10 mouse cellular contexts compared by ENCODE assay signal in genomic region chrX:7854578-7854977, GRCm38 (mm10). TPM values are rescaled to one million over a fixed set of nuclear protein-coding genes. Genes with fewer than 3 reads are reported as not detected.
A peak's percentile ranks its signal among the peaks of the same experiment; 100 is the strongest.
DNase-seq lines count a peak whose midpoint lies in the region; ATAC-seq and TF ChIP-seq lines count a peak whose summit lies in the region.
"Had no signal": no experiment of that assay in that cellular context is flagged by ENCODE, and none has a peak within 500 bp of the region (broad histone marks: within the 10 kb centered on the region; RNA-seq: fewer than 3 reads in every experiment).

No protein-coding gene starts in this region.

- ATAC-seq in heart, postnatal 0 days (ENCODE audit: insufficient read depth, low read depth) = no peak
- no peak for ATAC-seq in heart, embryonic 11.5 days (replicated peaks; ENCODE audit: insufficient number of reproducible peaks, low FRiP score, low TSS enrichment)

- TF ChIP-seq EP300 in heart, postnatal 0 days (IDR thresholded peaks at IDR 0.05; ENCODE audit: low read depth) = no peak

- H3K27ac ChIP-seq in heart, postnatal 0 days (ENCODE audit: low read depth) = no peak overlapping the region
- H3K27ac ChIP-seq in heart, embryonic 11.5 days (ENCODE audit: low read depth, low read length) = no peak overlapping the region
- H3K27ac ChIP-seq: embryonic facial prominence, embryonic 13.5 days; liver, embryonic 15.5 days had no signal

- intact Hi-C loops in left cerebral cortex, postnatal 25 days (cut with DNase I) = no loop called here

- no peaks in the 10 kb centered on the region for H3K9me3 ChIP-seq in heart, postnatal 0 days (replicated peaks; ENCODE audit: control insufficient read depth, low read length)
- no peaks in the 10 kb centered on the region for H3K9me3 ChIP-seq in heart, embryonic 11.5 days (replicated peaks; ENCODE audit: control insufficient read depth, low read length)
- H3K9me3 ChIP-seq: embryonic facial prominence, embryonic 13.5 days; liver, embryonic 15.5 days had no signal

- no peaks in the 10 kb centered on the region for H3K36me3 ChIP-seq in heart, postnatal 0 days (replicated peaks; ENCODE audit: control insufficient read depth, insufficient read depth, low read length)
- H3K36me3 ChIP-seq in heart, embryonic 11.5 days (ENCODE audit: control insufficient read depth, insufficient read depth, low read length) = no peaks in the 10 kb centered on the region

- no peak overlapping the region for H3K4me3 ChIP-seq in heart, postnatal 0 days (ENCODE audit: low read depth, low read length)
- no peak overlapping the region for H3K4me3 ChIP-seq in heart, embryonic 11.5 days (ENCODE audit: low read depth, low read length)
- H3K4me3 ChIP-seq: embryonic facial prominence, embryonic 13.5 days; liver, embryonic 15.5 days had no signal

- H3K4me2 ChIP-seq in heart, postnatal 0 days (ENCODE audit: low read depth, low read length) = no peak overlapping the region
- H3K4me2 ChIP-seq in heart, embryonic 11.5 days = no peak overlapping the region
- H3K4me2 ChIP-seq: embryonic facial prominence, embryonic 13.5 days; liver, embryonic 15.5 days had no signal

- H3K4me1 ChIP-seq in heart, postnatal 0 days (ENCODE audit: control insufficient read depth, insufficient read depth) = no peaks in the 10 kb centered on the region
- H3K4me1 ChIP-seq in heart, embryonic 11.5 days (ENCODE audit: control insufficient read depth, insufficient read depth, low read length) = no peaks in the 10 kb centered on the region
- H3K4me1 ChIP-seq: embryonic facial prominence, embryonic 13.5 days had no signal

- WGBS in heart, postnatal 0 days = 35% methylated on average over 2 of the region's 2 CpGs
- WGBS in heart, embryonic 11.5 days (ENCODE audit: insufficient replicate concordance) = 26% methylated on average over 2 of the region's 2 CpGs

- H3K9ac ChIP-seq in heart, postnatal 0 days (replicated peaks; ENCODE audit: low read depth, low read length) = no peak overlapping the region
- H3K9ac ChIP-seq in heart, embryonic 11.5 days (ENCODE audit: low read depth, low read length) = no peak overlapping the region
- H3K9ac ChIP-seq: embryonic facial prominence, embryonic 13.5 days; liver, embryonic 15.5 days had no signal

- no peak for DNase-seq in heart, postnatal 0 days (ENCODE audit: low spot score)
- DNase-seq in right cerebral cortex, adult 2 months (ENCODE audit: low spot score in 2 of 2) = peak; percentile 29 to 35
- no peak for DNase-seq in right cerebral cortex, postnatal 14 days
- DNase-seq in adrenal gland, postnatal 36 days = peak; percentile 45 to 62
- peak; percentile 20 to 42 for DNase-seq in left cerebral cortex, postnatal 25 days (ENCODE audit: low spot score in 2 of 2)
- DNase-seq in right cerebral cortex, postnatal 4 days = peak; percentile 22
- DNase-seq in neural tube, embryonic 10.5 days (ENCODE audit: extremely low spot score, low spot score) = no peak

- TF ChIP-seq CTCF in heart, postnatal 0 days (IDR thresholded peaks at IDR 0.05; ENCODE audit: low read depth) = peak; percentile 43

- H3K27me3 ChIP-seq in heart, postnatal 0 days (ENCODE audit: control insufficient read depth, insufficient read depth, low read length) = no peaks in the 10 kb centered on the region
- no peaks in the 10 kb centered on the region for H3K27me3 ChIP-seq in heart, embryonic 11.5 days (ENCODE audit: control insufficient read depth, insufficient read depth, low read length)
- H3K27me3 ChIP-seq: embryonic facial prominence, embryonic 13.5 days; liver, embryonic 15.5 days had no signal

RNA-seq across cellular contexts. Expression of gene Otud5, which starts 13.4 kb away (rescaled TPM):
- 25.7 and 38.0 TPM in 2 replicates for total RNA-seq in heart, postnatal 0 days (2014; rRNA removed; ENCODE audit: low replicate concordance)
- polyA plus RNA-seq in heart, postnatal 0 days (2015; fragmentation: Nextera tagmentation; extraction: Ambion mirVana) = 14.4 and 16.2 TPM in 2 replicates
- 22.9 and 23.7 TPM in 2 replicates for polyA plus RNA-seq in heart, embryonic 11.5 days (2014; fragmentation: Nextera tagmentation; extraction: Ambion mirVana)
- total RNA-seq in adrenal gland, postnatal 36 days (2021) = 10 to 100 TPM; 59.0 to 63.3 TPM
- 10 to 100 TPM; 74.8 to 83.2 TPM for total RNA-seq in left cerebral cortex, postnatal 25 days (2021)

RNA-seq across cellular contexts. Expression of gene Pim2, which starts 23.5 kb away (rescaled TPM):
- 3.1 and 15.9 TPM in 2 replicates for total RNA-seq in heart, postnatal 0 days (2014; rRNA removed; ENCODE audit: low replicate concordance)
- 2.3 and 2.4 TPM in 2 replicates for polyA plus RNA-seq in heart, postnatal 0 days (2015; fragmentation: Nextera tagmentation; extraction: Ambion mirVana)
- 5.2 and 5.7 TPM in 2 replicates for polyA plus RNA-seq in heart, embryonic 11.5 days (2014; fragmentation: Nextera tagmentation; extraction: Ambion mirVana)
- 1 to 10 TPM; 8.5 to 9.0 TPM for total RNA-seq in adrenal gland, postnatal 36 days (2021)
- total RNA-seq in left cerebral cortex, postnatal 25 days (2021) = 10 to 100 TPM; 55.3 to 57.3 TPM

RNA-seq across cellular contexts. Expression of gene Slc35a2, which starts 29.2 kb away (rescaled TPM):
- total RNA-seq in heart, postnatal 0 days (2014; rRNA removed; ENCODE audit: low replicate concordance) = 19.7 and 30.8 TPM in 2 replicates
- polyA plus RNA-seq in heart, postnatal 0 days (2015; fragmentation: Nextera tagmentation; extraction: Ambion mirVana) = 19.3 and 20.9 TPM in 2 replicates
- 16.9 and 19.1 TPM in 2 replicates for polyA plus RNA-seq in heart, embryonic 11.5 days (2014; fragmentation: Nextera tagmentation; extraction: Ambion mirVana)
- 10 to 100 TPM; 38.6 to 43.9 TPM for total RNA-seq in adrenal gland, postnatal 36 days (2021)
- 10 to 100 TPM; 46.6 to 47.4 TPM for total RNA-seq in left cerebral cortex, postnatal 25 days (2021)

RNA-seq across cellular contexts. Expression of gene Kcnd1, which starts 32.5 kb away (rescaled TPM):
- total RNA-seq in heart, postnatal 0 days (2014; rRNA removed; ENCODE audit: low replicate concordance) = 0.08 and 0.23 TPM in 2 replicates
- polyA plus RNA-seq in heart, postnatal 0 days (2015; fragmentation: Nextera tagmentation; extraction: Ambion mirVana) = 0.20 and 0.22 TPM in 2 replicates
- polyA plus RNA-seq in heart, embryonic 11.5 days (2014; fragmentation: Nextera tagmentation; extraction: Ambion mirVana) = 1.6 TPM in 2 replicates
- under 1 TPM; 0.49 to 0.89 TPM for total RNA-seq in adrenal gland, postnatal 36 days (2021)
- 1 to 10 TPM; 7.0 to 8.9 TPM for total RNA-seq in left cerebral cortex, postnatal 25 days (2021)

RNA-seq across cellular contexts. Expression of gene Pqbp1, which starts 44.5 kb away (rescaled TPM):
- total RNA-seq in heart, postnatal 0 days (2014; rRNA removed; ENCODE audit: low replicate concordance) = 44.5 and 63.0 TPM in 2 replicates
- 55.6 and 57.6 TPM in 2 replicates for polyA plus RNA-seq in heart, postnatal 0 days (2015; fragmentation: Nextera tagmentation; extraction: Ambion mirVana)
- polyA plus RNA-seq in heart, embryonic 11.5 days (2014; fragmentation: Nextera tagmentation; extraction: Ambion mirVana) = 81.0 and 88.2 TPM in 2 replicates
- 100 to 1,000 TPM; 120 to 121 TPM for total RNA-seq in adrenal gland, postnatal 36 days (2021)
- total RNA-seq in left cerebral cortex, postnatal 25 days (2021) = 10 to 100 TPM; 77.7 to 86.6 TPM

Comparison
In these comparisons a context has a peak if more than half of its experiments do, and no peak if none do; other contexts are left out.
1. DNase-seq: peak in right cerebral cortex, adult 2 months (2 of 2), adrenal gland, postnatal 36 days (2 of 2), left cerebral cortex, postnatal 25 days (2 of 2) and right cerebral cortex, postnatal 4 days (single experiment); none in heart, postnatal 0 days (single experiment), right cerebral cortex, postnatal 14 days (single experiment) and neural tube, embryonic 10.5 days (single experiment).